Mouse (Mus musculus): ENCODE results near the gene Serpine2. TPM values are rescaled to one million over a fixed set of nuclear protein-coding genes. Genes with fewer than 3 reads are reported as not detected.
A peak's percentile ranks its signal among the peaks of the same experiment; 100 is the strongest.

Gene Serpine2
- polyA plus RNA-seq, 1 experiment from 2014 or later: 9.4 TPM

GRCm38 (mm10) chr1:79802858-79803427 lies 58.0 kb downstream of the Serpine2 start:
- Histone ChIP-seq H3K9me3 (ENCODE audit: low read length) (no peaks in the 10 kb centered on the region), H3K27me3 (ENCODE audit: insufficient read depth, low read length) (no peaks in the 10 kb centered on the region), H3K9ac (replicated peaks) (no peak overlapping the region), H3K27ac (ENCODE audit: low read depth) (no peak overlapping the region), H3K36me3 (replicated peaks; ENCODE audit: insufficient read depth, low read length) (no peaks in the 10 kb centered on the region), H3K4me3 (ENCODE audit: low read depth, low read length) (no peak overlapping the region), H3K4me1 (ENCODE audit: insufficient read depth) (no peaks in the 10 kb centered on the region), H3K4me2 (ENCODE audit: low read depth, low read length) (no peak overlapping the region)
- no peak for DNase-seq
- TF ChIP-seq CTCF (IDR thresholded peaks at IDR 0.05; ENCODE audit: low read depth): no peak
- no peak for TF ChIP-seq EP300 (IDR thresholded peaks at IDR 0.05; ENCODE audit: low read depth)
- ATAC-seq: no peak
- WGBS (ENCODE audit: insufficient replicate concordance): 78% methylated on average over 11 of the region's 11 CpGs

GRCm38 (mm10) chr1:79797084-79797483 lies 63.9 kb downstream of the Serpine2 start:
- H3K27me3 ChIP-seq (ENCODE audit: insufficient read depth, low read length): no peaks in the 10 kb centered on the region

GRCm38 (mm10) chr1:79786267-79786927 lies 74.6 kb downstream of the Serpine2 start:
- peaks cover 18% of the 10 kb centered on the region for H3K36me3 ChIP-seq (replicated peaks; ENCODE audit: insufficient read depth, low read length)
- H3K9me3 ChIP-seq (ENCODE audit: low read length): no peaks in the 10 kb centered on the region
- 59% methylated on average over 7 of the region's 7 CpGs for WGBS (ENCODE audit: insufficient replicate concordance)
- no peak overlapping the region for H3K9ac ChIP-seq (replicated peaks)
- H3K27me3 ChIP-seq (ENCODE audit: insufficient read depth, low read length): no peaks in the 10 kb centered on the region
- no peak overlapping the region for H3K4me2 ChIP-seq (ENCODE audit: low read depth, low read length)
- ATAC-seq (no peak; the same call in 1 of the 2 replicates), DNase-seq (peak; percentile 25)
- H3K27ac ChIP-seq (ENCODE audit: low read depth): no peak overlapping the region
- peak; percentile 65 for TF ChIP-seq CTCF (IDR thresholded peaks at IDR 0.05; ENCODE audit: low read depth)
- TF ChIP-seq EP300 (IDR thresholded peaks at IDR 0.05; ENCODE audit: low read depth): no peak
- no peaks in the 10 kb centered on the region for H3K4me1 ChIP-seq (ENCODE audit: insufficient read depth)
- no peak overlapping the region for H3K4me3 ChIP-seq (ENCODE audit: low read depth, low read length)

More at GRCm38 (mm10) chr1:79797084-79797483, 63.9 kb downstream of the Serpine2 start:
- no peak for ATAC-seq
- H3K9ac ChIP-seq (replicated peaks): no peak overlapping the region
- no peak overlapping the region for H3K27ac ChIP-seq (ENCODE audit: low read depth)
- no peaks in the 10 kb centered on the region for H3K9me3 ChIP-seq (ENCODE audit: low read length)
- H3K36me3 ChIP-seq (replicated peaks; ENCODE audit: insufficient read depth, low read length): no peaks in the 10 kb centered on the region
- H3K4me2 ChIP-seq (ENCODE audit: low read depth, low read length): no peak overlapping the region
- no peaks in the 10 kb centered on the region for H3K4me1 ChIP-seq (ENCODE audit: insufficient read depth)
- WGBS (ENCODE audit: insufficient replicate concordance): 50% methylated on average over 3 of the region's 3 CpGs
- no peak overlapping the region for H3K4me3 ChIP-seq (ENCODE audit: low read depth, low read length)
- DNase-seq: no peak
- TF ChIP-seq EP300 (IDR thresholded peaks at IDR 0.05; ENCODE audit: low read depth) (no peak; the same call in 1 of the 2 replicates), CTCF (IDR thresholded peaks at IDR 0.05; ENCODE audit: low read depth) (no peak)

- WGBS (ENCODE audit: insufficient replicate concordance): 78% methylated on average over 3 of the region's 3 CpGs
- Histone ChIP-seq H3K4me3 (ENCODE audit: low read depth, low read length) (no peak overlapping the region), H3K36me3 (replicated peaks; ENCODE audit: insufficient read depth, low read length) (peaks cover 47% of the 10 kb centered on the region), H3K27me3 (ENCODE audit: insufficient read depth, low read length) (no peaks in the 10 kb centered on the region), H3K27ac (ENCODE audit: low read depth) (no peak overlapping the region), H3K9me3 (ENCODE audit: low read length) (no peaks in the 10 kb centered on the region), H3K4me2 (ENCODE audit: low read depth, low read length) (no peak overlapping the region), H3K9ac (replicated peaks) (no peak overlapping the region), H3K4me1 (ENCODE audit: insufficient read depth) (no peaks in the 10 kb centered on the region)
- ATAC-seq (no peak), DNase-seq (no peak)
- TF ChIP-seq EP300 (IDR thresholded peaks at IDR 0.05; ENCODE audit: low read depth) (no peak), CTCF (IDR thresholded peaks at IDR 0.05; ENCODE audit: low read depth) (peak; percentile 46)
Observed at GRCm38 (mm10) chr1:79782433-79782832, 78.5 kb downstream of the Serpine2 start.

- Histone ChIP-seq H3K9me3 (ENCODE audit: low read length) (no peaks in the 10 kb centered on the region), H3K27ac (ENCODE audit: low read depth) (no peak overlapping the region), H3K4me3 (ENCODE audit: low read depth, low read length) (no peak overlapping the region), H3K27me3 (ENCODE audit: insufficient read depth, low read length) (no peaks in the 10 kb centered on the region), H3K4me1 (ENCODE audit: insufficient read depth) (no peaks in the 10 kb centered on the region), H3K36me3 (replicated peaks; ENCODE audit: insufficient read depth, low read length) (peaks cover 44% of the 10 kb centered on the region), H3K9ac (replicated peaks) (no peak overlapping the region), H3K4me2 (ENCODE audit: low read depth, low read length) (no peak overlapping the region)
- WGBS (ENCODE audit: insufficient replicate concordance): 77% methylated on average over 11 of the region's 11 CpGs
- DNase-seq (no peak), ATAC-seq (no peak)
- TF ChIP-seq EP300 (IDR thresholded peaks at IDR 0.05; ENCODE audit: low read depth): no peak
- TF ChIP-seq CTCF (IDR thresholded peaks at IDR 0.05; ENCODE audit: low read depth): no peak
Observed at GRCm38 (mm10) chr1:79778011-79778410, 83.0 kb downstream of the Serpine2 start.

GRCm38 (mm10) chr1:79775927-79776458 lies 85.0 kb downstream of the Serpine2 start, which contains the start of the genes Mrpl44 and Wdfy1:
Gene Mrpl44 (plus strand): TSS chr1:79776018.
Gene Wdfy1 (minus strand): TSS chr1:79776143.
- Histone ChIP-seq H3K4me3 (ENCODE audit: low read depth, low read length) (peak within 1 kb of the TSS; percentile 84), H3K4me1 (ENCODE audit: insufficient read depth) (no peaks in the 10 kb centered on the region), H3K27me3 (ENCODE audit: insufficient read depth, low read length) (no peaks in the 10 kb centered on the region), H3K36me3 (replicated peaks; ENCODE audit: insufficient read depth, low read length) (peaks cover 26% of the 10 kb centered on the region), H3K9ac (replicated peaks) (peak within 1 kb of the TSS; percentile 94), H3K4me2 (ENCODE audit: low read depth, low read length) (peak within 1 kb of the TSS; percentile 80), H3K27ac (ENCODE audit: low read depth) (peak within 1 kb of the TSS; percentile 86), H3K9me3 (ENCODE audit: low read length) (no peaks in the 10 kb centered on the region)
- peak; percentile 100 for ATAC-seq
- WGBS (ENCODE audit: insufficient replicate concordance): under 1% methylated on average over 38 of the region's 38 CpGs
- TF ChIP-seq CTCF (IDR thresholded peaks at IDR 0.05; ENCODE audit: low read depth) (peak; percentile 3; the same call in 1 of the 2 replicates), EP300 (IDR thresholded peaks at IDR 0.05; ENCODE audit: low read depth) (peak; percentile 51)
- peak; percentile 97 for DNase-seq
